Mouse (Mus musculus) adrenal gland, postnatal 25 days (tissue): Measurements from ENCODE around the gene Arl16. TPM values are rescaled to one million over a fixed set of nuclear protein-coding genes. Genes with fewer than 3 reads are reported as not detected.

Source experiments
- DNase-seq: peaks from one replicate; pipeline ENCODE4 v3.0.0; 2021; ENCODE audit warnings: mixed read lengths
- total RNA-seq: library from RNA; stranded (reverse); gene quantifications from 2 replicates; pipeline ENCODE4 v1.2.3, GENCODE M21; 2021

Arl16 gene
- total RNA-seq, 1 experiment from 2014 or later: 22.8 TPM

DNA sequence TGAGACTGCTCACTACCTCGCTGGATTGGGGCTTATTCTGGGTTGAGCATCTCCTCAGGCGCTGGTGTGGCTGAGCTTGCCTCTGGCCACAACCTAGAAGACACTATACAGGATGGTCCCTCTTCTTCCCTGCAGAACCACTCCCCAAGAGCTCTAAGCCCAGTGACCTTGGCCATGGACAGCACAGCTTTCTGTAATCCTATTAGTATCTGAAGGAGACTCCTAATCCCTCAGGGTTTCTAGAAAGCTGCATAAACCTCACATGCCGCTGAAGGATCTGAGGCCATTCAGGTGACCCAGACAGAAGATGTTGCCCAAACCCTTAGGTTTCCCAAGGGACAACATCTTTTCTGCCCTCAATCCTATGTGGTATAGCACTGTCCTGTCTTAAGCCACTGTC, 15.2 kb downstream of the Arl16 start:
- no peak for DNase-seq

DNA sequence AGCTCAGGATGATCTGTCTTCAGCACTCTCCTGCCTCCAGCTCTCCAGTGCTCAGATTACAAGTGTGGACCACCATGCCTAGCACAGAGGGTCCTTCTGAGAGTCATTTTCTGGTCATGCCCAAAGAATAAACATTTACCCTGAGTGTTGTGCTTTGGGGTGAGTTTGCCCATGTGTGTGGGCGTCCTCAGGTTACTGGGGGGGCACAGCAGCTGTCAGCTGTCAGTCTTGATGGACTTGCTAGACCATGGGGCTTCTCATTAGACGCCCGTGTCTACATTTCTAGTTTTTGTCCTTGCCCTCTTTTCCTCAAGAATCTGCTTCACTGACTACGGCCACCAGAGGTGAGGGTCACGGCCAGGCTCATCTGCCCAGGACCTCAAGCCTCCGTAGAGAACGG, 20.2 kb downstream of the Arl16 start:
- no peak for DNase-seq

DNA sequence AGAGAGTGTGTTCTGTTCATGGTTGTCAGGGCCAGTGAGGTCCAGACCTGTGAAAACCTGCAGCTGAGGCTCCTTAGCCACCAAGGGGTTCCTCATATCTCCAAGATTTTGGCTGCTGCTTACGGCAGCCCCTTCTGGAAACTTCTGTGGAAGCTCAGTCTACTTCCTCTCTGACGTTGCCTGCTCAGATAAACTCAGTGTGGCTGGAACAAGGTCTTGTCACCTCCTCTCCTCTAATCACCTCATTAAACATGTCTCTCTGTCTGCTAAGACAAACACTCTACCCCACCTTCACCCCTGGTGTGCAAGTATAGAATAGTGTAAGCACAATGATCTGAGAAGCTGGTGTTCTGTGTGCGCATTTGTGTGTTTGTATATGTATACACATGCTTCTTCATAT, 21.9 kb downstream of the Arl16 start:
- DNase-seq: no peak

DNA sequence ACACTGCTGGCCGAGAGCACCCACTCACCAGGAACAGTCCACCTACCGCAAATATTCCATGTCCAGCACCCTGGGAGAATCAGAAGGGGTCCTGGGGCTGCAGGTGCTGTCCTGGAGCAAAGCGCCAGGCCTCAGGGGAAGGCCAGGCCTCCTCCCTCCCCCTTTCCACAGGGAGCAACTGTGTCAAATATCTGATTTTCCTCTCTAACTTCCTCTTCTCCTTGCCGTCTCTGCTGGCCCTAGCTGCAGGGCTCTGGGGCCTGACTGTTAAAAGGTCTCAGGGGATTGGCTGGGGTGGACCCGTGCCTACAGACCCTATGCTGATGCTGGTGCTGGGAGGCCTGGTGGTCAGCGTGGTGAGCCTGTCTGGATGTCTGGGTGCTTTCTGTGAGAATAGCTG, 23.3 kb downstream of the Arl16 start:
- no peak for DNase-seq

DNA sequence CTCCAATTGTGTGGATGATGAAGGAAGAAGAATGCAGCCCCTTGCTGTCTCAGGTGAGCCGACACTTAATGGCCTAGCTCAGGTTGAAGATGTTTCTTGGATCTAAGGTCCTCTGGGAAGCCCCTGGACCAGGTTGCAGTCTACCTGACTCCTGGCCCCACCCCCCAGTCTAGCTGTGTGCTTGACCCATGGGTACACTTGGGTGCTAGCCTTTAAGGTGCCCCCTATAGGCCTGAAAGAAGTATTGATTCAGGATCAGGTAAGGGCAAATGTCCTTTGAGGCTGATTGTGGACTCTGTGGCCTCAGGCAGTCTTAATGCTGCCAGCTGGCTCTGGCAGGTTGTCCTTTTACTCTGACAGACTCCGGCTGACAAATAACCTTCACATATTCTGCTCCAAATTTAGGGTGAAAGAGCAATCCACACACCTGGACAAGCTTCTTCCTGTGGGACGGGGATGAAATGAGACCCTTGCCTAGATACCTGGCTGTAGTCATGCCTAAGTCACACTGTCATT, 24.6 kb downstream of the Arl16 start:
- no peak for DNase-seq

DNA sequence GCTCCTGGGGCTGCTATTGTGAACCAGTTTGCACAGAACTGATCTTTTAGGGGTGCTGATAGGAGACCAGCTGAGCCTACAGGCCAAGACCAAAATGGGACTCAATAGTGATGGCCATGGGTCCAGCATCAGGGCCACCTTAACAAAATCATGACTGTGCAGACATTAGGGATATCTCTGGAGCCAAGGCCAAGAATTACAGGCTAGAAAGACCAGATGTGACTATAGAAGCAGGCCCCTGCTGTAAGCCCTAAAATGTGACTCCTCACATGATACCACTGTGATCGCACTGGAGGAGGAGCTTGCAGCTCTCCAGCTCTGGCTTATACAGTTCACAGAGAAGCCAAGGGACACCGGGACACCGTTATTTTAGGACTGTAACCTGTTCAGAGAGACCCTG, 25.1 kb downstream of the Arl16 start, which contains the start of gene Tspan10:
Tspan10 (plus strand) TSS at position 301 of the 400 bp plus-strand sequence.
- no peak for DNase-seq

DNA sequence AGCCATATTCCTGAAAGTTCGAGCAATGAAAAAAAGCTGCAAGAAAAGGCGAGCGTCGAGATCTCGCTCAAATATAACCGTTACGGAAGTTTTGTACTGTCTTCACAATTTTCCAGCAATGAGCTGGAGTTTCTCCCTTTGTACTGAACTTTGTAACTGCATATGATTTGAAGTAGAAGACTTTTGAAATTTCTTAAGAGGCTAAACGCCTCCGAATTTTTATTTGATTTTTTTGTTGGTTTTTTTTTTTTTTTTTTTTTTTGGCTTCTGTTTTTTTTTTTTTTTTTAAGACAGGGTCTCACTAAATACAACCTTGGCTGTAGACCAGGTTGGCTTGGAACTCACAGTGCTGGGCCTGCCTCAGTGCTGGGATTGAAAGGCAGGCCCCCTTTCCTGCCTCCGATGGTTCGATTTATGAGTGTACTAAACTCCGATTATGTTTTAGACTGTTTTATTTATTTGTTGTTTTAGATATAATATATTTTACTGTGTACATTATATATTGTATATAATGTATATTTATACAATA, 29.5 kb downstream of the Arl16 start:
- no peak for DNase-seq

DNA sequence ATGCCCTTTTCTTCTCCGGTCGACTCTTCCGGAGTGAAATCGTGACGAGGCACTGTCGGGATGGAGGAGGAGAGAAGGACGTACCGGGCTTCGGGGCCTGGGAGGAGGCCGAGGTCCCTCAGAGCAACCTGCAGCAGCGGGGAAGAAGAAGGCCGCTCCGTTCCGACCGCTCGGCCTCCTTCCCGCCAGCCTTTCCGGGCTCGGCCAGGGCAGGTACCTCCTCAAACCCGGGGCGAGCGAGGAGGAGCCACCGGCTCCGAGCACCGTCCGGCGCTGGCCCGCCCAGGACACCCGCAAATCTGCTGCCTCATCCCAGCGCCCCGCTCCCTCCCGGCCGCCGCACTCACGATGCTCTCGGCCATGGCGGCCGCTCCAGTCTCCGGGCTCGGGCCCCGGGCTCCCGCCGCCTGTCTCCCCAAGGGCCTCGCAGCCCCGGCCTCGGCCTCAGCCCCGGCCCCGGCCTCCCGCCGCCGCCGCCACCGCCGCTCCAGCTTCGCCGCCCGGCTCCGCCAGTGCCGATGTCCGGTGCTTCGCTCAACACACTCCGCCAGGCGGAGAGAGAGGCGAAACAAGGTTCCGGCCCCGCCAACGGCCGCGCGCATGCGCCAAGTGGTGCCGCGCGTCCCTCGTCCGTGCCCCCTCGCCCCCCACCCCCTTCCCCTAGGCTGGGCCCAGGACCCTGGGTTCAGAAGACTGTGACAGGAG, 30.1 kb downstream of the Arl16 start, which contains the start of gene Nploc4:
Nploc4 (minus strand) TSS at position 557 of the 705 bp plus-strand sequence.
- DNase-seq: peak; percentile 89

DNA sequence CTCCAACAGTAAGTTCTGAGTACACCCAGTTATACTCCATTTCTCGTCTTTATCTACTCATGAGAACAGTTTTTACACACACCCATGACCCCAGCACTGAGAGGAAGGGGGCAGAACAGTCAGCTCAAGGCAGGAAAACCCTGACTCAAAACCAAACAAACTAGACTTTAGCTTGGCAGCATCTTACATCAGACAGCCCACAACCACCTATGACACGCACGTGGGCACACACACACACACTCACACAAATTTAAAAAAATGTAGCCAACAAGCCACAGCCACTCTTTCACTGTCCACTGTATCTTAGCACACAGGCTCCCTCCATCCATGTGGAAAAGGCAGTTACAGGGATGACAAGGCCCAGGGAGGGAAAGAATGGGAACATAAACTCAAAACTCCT, 40.7 kb downstream of the Arl16 start:
- no peak for DNase-seq

DNA sequence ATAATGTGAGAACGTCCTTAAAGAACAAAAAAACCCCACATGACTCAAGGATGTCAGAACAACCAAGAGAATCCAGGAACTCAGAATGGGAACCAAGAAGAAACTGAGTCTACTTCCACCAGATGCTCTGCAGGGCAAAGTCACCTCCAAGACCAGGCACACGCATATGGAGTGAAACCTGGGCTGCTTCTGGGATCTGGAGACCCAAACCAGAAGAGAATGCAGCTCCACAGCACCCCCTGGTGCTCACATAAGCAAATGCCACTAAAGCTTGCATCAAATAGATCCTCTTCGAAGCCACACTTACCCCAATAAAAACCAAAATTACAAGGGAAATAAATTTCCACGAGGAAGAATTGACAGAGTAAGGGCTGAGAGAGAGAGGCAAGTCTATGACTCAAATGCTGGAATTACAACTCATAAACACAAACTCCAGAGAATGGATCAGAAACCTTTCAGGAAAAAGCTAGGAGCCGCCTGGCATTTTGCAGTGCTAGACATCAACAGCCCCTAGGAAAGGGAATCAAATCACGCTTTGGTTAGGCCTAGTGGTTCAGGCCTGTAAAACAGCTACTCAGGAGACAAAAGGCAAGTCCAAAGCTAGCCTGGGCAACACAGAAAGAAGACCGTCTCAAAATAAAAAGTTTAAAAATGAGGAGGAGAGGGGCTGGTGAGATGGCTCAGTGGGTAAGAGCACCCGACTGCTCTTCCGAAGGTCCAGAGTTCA, 43.7 kb downstream of the Arl16 start:
- DNase-seq: peak; percentile 69

DNA sequence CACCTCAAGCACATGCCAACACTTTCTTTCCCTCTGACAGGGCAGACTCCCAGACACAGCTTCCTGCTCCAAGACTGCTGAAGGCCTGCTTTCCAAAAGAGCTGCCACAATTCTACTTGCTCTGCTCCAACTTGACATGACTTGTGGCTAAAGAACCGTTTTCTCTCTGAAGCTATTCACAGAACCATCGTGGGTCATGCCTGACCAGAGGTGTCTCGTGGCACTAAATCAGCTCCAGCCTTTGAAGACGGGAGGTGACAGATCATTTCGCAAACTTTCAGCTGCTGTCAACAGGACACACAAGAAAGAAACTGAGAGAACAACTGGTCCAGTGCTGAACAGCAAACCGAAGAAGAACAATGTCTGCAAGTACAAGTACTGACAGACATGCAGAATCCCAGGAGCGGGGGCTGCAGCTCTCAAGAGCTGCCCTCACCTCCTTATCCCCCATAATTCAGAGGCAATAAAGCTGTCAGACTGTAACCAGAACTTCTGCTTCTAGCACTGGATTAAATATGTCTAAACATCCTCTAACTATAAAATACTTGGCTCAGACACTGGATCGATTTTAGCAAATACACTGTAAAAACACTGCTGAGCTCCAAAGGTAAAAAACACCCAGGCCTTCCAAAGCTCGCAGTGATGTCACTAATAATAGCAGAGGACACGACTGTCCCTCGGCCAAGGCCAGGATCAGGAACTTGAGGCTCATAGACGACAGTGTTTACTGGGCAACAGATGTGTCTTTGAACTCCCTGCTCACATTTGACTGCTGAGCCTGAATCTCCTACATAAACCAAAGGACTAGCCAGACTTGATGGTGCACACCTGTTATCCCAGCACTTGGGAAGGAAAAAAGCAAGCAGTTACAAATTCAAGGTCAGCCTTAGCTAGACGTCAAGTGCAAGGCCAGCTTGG, 44.5 kb downstream of the Arl16 start:
- peak; percentile 15 for DNase-seq

DNA sequence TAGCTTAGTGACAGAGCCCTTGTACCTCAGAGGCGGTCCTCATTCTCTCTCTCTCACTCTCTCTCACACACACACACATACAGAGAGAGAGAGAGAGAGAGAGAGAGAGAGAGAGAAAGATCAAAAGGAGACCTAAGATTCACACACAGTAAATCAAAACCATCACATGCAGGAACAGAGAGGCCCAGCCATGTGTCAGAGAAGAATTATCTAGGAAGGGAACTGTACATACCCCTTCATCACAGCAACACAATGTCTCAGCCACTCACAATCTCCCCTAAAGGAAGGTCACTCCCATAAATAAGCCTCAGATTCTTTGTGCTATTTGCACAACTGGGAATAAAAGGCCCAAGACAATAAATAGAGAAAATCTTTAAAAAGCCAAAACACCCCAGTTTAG, 48.8 kb downstream of the Arl16 start:
- no peak for DNase-seq

DNA sequence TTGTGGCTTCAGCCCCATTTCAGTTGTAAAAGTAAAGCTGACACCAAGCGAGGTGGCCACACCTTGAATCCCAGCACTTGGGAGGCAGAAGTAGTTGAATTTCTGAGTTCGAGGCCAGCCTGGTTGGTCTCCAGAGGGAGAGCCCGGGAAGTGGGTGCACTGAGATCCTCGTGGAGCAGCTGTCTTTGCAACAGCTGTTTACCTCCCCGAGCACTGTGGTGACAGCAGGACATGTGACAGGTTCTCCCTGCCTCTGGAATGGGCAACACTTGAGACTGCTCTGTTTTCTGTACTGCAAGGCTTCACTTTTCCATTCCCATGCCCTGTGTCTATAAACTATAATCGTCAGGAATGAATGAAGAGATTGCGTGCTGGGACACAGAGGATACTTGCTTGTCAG, 49.6 kb downstream of the Arl16 start:
- no peak for DNase-seq

Other genes starting within 250 kb of the Arl16 start
- 23.8 and 25.8 TPM in 2 replicates for gene Bahcc1, start 234.7 kb downstream of the Arl16 start, total RNA-seq
- 1,036 and 1,352 TPM in 2 replicates for gene Actg1, start 119.1 kb downstream of the Arl16 start, total RNA-seq
- 0.79 TPM in 1 of 2 replicates, not detected in the other for gene Fscn2, start 106.1 kb downstream of the Arl16 start, total RNA-seq
- gene Faap100, start 88.8 kb downstream of the Arl16 start, total RNA-seq: 35.8 and 55.1 TPM in 2 replicates
- gene Nploc4, start 29.9 kb downstream of the Arl16 start, total RNA-seq: 83.9 and 98.7 TPM in 2 replicates
- 7.3 TPM in 1 of 2 replicates, not detected in the other for gene Tspan10, start 25.0 kb downstream of the Arl16 start, total RNA-seq
- 0.27 TPM in 1 of 2 replicates, not detected in the other for gene Pde6g, start 14.1 kb downstream of the Arl16 start, total RNA-seq
- 33.8 and 41.3 TPM in 2 replicates for gene Oxld1, start 9.5 kb downstream of the Arl16 start, total RNA-seq
- 24.2 and 27.6 TPM in 2 replicates for gene Ccdc137, start 9.5 kb downstream of the Arl16 start, total RNA-seq
- gene Mrpl12, start 17.0 kb upstream of the Arl16 start, total RNA-seq: 96.3 and 104 TPM in 2 replicates
- gene Slc25a10, start 24.2 kb upstream of the Arl16 start, total RNA-seq: 102 and 151 TPM in 2 replicates
- 1.0 and 3.5 TPM in 2 replicates for gene Gcgr, start 63.1 kb upstream of the Arl16 start, total RNA-seq
- gene Mcrip1, start 82.1 kb upstream of the Arl16 start, total RNA-seq: 67.5 and 75.4 TPM in 2 replicates
- gene Ppp1r27, start 83.5 kb upstream of the Arl16 start, total RNA-seq: 1.4 TPM in 1 of 2 replicates, not detected in the other
- 407 and 486 TPM in 2 replicates for gene P4hb, start 105.6 kb upstream of the Arl16 start, total RNA-seq
- 333 and 334 TPM in 2 replicates for gene Arhgdia, start 114.0 kb upstream of the Arl16 start, total RNA-seq
- gene Alyref, start 130.8 kb upstream of the Arl16 start, total RNA-seq: 101 and 105 TPM in 2 replicates
- 81.5 and 102 TPM in 2 replicates for gene Anapc11, start 130.8 kb upstream of the Arl16 start, total RNA-seq
- 3.1 TPM in 1 of 2 replicates, not detected in the other for gene Npb, start 140.9 kb upstream of the Arl16 start, total RNA-seq
- 344 and 351 TPM in 2 replicates for gene Pcyt2, start 150.3 kb upstream of the Arl16 start, total RNA-seq
- 82.5 and 103 TPM in 2 replicates for gene Sirt7, start 157.6 kb upstream of the Arl16 start, total RNA-seq
- 69.7 and 76.5 TPM in 2 replicates for gene Mafg, start 166.0 kb upstream of the Arl16 start, total RNA-seq
- gene Pycr1, start 176.2 kb upstream of the Arl16 start, total RNA-seq: 1.3 TPM in 2 replicates
- gene Myadml2, start 180.6 kb upstream of the Arl16 start, total RNA-seq: not detected in 2 replicates
- gene Notum, start 193.6 kb upstream of the Arl16 start, total RNA-seq: 9.4 and 12.1 TPM in 2 replicates
- 83.4 and 112 TPM in 2 replicates for gene Aspscr1, start 205.4 kb upstream of the Arl16 start, total RNA-seq
- 52.6 and 54.2 TPM in 2 replicates for gene Cenpx, start 246.1 kb upstream of the Arl16 start, total RNA-seq
- 40.9 and 46.8 TPM in 2 replicates for gene Lrrc45, start 246.3 kb upstream of the Arl16 start, total RNA-seq